Mouse (Mus musculus) kidney, embryonic 14.5 days (tissue): ENCODE results near the gene Sin3a. TPM values are rescaled to one million over a fixed set of nuclear protein-coding genes. Genes with fewer than 3 reads are reported as not detected.

Experiments
- ATAC-seq: fragments of 200-750 bp; cut with Nextera tagmentation; 2 replicates; pipeline ENCODE4 v1.8.0; 2017; ENCODE audit warnings: moderate number of reproducible peaks, mild to moderate bottlenecking, moderate TSS enrichment, moderate library complexity; ENCODE audit not compliant: low FRiP score, low TSS enrichment
- H3K27ac ChIP-seq: fragments of 300-500 bp; sonication (generic); 2 replicates; pipeline ENCODE4 v1.5.1; 2014; ENCODE audit warnings: low read depth, mild to moderate bottlenecking, low read length, moderate library complexity, mixed read lengths
- H3K27me3 ChIP-seq: fragments of 300-500 bp; sonication (generic); 2 replicates; pipeline ENCODE4 v1.6.1; 2014; ENCODE audit warnings: mild to moderate bottlenecking, low read length; ENCODE audit not compliant: control insufficient read depth, insufficient read depth
- H3K36me3 ChIP-seq: fragments of 300-500 bp; sonication (generic); 2 replicates; pipeline ENCODE4 v1.6.1; 2014; ENCODE audit warnings: low read length, mixed read lengths; ENCODE audit not compliant: control insufficient read depth, insufficient read depth
- H3K4me1 ChIP-seq: fragments of 300-500 bp; sonication (generic); 2 replicates; pipeline ENCODE4 v1.6.1; 2014; ENCODE audit warnings: low read length, mixed read lengths; ENCODE audit not compliant: control insufficient read depth, insufficient read depth
- H3K4me2 ChIP-seq: fragments of 300-500 bp; sonication (generic); replicated peaks from 2 replicates; pipeline ENCODE4 v1.6.1; 2014; ENCODE audit warnings: low read depth, mild to moderate bottlenecking, low read length
- H3K4me3 ChIP-seq: fragments of 300-500 bp; sonication (generic); 2 replicates; pipeline ENCODE4 v1.5.1; 2014; ENCODE audit warnings: mild to moderate bottlenecking, low read length
- H3K9ac ChIP-seq: fragments of 300-500 bp; sonication (generic); 2 replicates; pipeline ENCODE4 v1.6.1; 2014; ENCODE audit warnings: low read depth, mild to moderate bottlenecking, low read length, moderate library complexity
- H3K9me3 ChIP-seq: fragments of 300-500 bp; sonication (generic); 2 replicates; pipeline ENCODE4 v1.6.1; 2016; ENCODE audit warnings: low read length; ENCODE audit not compliant: control insufficient read depth
- WGBS: fragments of 180-500 bp; shearing (Covaris S2); extraction: QIAGEN DNeasy Blood & Tissue Kit; methylation state at CpG from one replicate; pipeline ENCODE4 v1.1.7; 2014; 5-methylcytosine and 5-hydroxymethylcytosine counted together
- polyA plus RNA-seq: library from polyadenylated mRNA; unstranded; fragments of >200 nt; fragmentation: Nextera tagmentation; extraction: Ambion mirVana; gene quantifications from 2 replicates; pipeline ENCODE4 v1.2.1, GENCODE M21; 2014

Sin3a gene
- polyA plus RNA-seq, 1 experiment from 2014 or later: 53.2 TPM

DNA sequence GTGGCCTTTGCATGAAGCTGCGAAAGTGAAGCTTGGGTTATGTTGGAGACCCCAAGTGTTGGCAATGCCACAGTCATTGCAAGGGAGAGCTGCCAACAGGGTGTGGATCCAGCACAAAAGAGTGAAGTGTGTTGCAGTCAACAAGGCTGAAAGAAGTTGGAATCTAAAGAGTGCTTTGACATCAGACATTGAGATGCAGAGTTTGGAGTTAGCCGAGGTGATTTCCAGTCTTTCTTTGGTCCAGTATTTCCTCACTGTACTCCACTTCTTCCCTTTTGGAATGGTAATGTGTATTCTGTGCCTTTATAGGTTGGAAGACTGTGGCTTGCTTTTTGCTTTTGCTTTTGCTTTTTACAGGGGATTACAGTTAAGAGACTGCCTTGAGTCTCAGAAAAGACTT, 94.3 kb downstream of the Sin3a start:
- Histone ChIP-seq H3K4me3 (no peak overlapping the region), H3K27me3 (no peaks in the 10 kb centered on the region), H3K9ac (no peak overlapping the region), H3K27ac (peak overlapping the region; percentile 82; the same call in 1 of the 2 replicates), H3K36me3 (no peaks in the 10 kb centered on the region), H3K4me1 (no peaks in the 10 kb centered on the region), H3K4me2 (no peak overlapping the region), H3K9me3 (no peaks in the 10 kb centered on the region)
- 89% methylated on average over 2 of the region's 2 CpGs for WGBS
- no peak for ATAC-seq

DNA sequence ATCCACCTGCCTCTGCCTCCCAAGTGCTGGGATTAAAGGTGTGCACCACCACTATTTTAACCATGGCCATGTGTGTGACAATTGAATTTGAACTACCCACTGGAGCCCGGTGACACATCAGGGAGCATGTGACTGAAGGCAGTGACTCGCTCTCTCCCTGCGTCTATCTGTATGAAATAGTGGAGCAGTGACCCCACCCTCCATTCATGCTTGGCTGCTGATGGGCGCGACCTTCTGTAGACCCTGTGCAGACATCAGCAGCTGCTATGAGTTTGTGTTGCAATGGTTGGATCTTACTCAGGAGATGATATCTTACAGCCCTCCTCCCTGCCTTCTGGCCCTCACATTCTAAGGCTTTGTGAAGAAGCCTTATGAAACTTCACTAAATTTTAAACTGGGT, 96.6 kb downstream of the Sin3a start:
- 61% methylated on average over 5 of the region's 5 CpGs for WGBS
- no peak overlapping the region for H3K4me2 ChIP-seq
- H3K9me3 ChIP-seq: no peaks in the 10 kb centered on the region
- peak overlapping the region; percentile 51; the same call in 1 of the 2 replicates for H3K27ac ChIP-seq
- H3K4me3 ChIP-seq: no peak overlapping the region
- no peaks in the 10 kb centered on the region for H3K4me1 ChIP-seq
- H3K27me3 ChIP-seq: no peaks in the 10 kb centered on the region
- H3K36me3 ChIP-seq: no peaks in the 10 kb centered on the region
- H3K9ac ChIP-seq: no peak overlapping the region
- no peak for ATAC-seq

Other genes starting within 250 kb of the Sin3a start
- gene Odf3l1, start 207.4 kb upstream of the Sin3a start, polyA plus RNA-seq: 0.20 TPM in 1 of 2 replicates, not detected in the other
- gene Cspg4, start 207.0 kb upstream of the Sin3a start, polyA plus RNA-seq: 15.7 and 19.2 TPM in 2 replicates
- 4.1 and 8.3 TPM in 2 replicates for gene Snx33, start 143.7 kb upstream of the Sin3a start, polyA plus RNA-seq
- gene Imp3, start 134.6 kb upstream of the Sin3a start, polyA plus RNA-seq: 98.4 and 111 TPM in 2 replicates
- gene Snupn, start 121.2 kb upstream of the Sin3a start, polyA plus RNA-seq: 24.3 and 27.7 TPM in 2 replicates
- gene Ptpn9, start 77.1 kb upstream of the Sin3a start, polyA plus RNA-seq: 27.3 and 40.0 TPM in 2 replicates
- gene Man2c1, start 58.6 kb downstream of the Sin3a start, polyA plus RNA-seq: 28.5 and 38.7 TPM in 2 replicates
- gene Neil1, start 76.3 kb downstream of the Sin3a start, polyA plus RNA-seq: 7.0 and 7.5 TPM in 2 replicates
- gene Commd4, start 86.3 kb downstream of the Sin3a start, polyA plus RNA-seq: 99.0 and 137 TPM in 2 replicates
- gene Trcg1, start 164.5 kb downstream of the Sin3a start, polyA plus RNA-seq: not detected in 2 replicates
- gene 1700017B05Rik, start 190.6 kb downstream of the Sin3a start, polyA plus RNA-seq: 21.5 and 27.8 TPM in 2 replicates